Mouse (Mus musculus): ENCODE results near the gene Slc35g1.

The Slc35g1 gene

DNA sequence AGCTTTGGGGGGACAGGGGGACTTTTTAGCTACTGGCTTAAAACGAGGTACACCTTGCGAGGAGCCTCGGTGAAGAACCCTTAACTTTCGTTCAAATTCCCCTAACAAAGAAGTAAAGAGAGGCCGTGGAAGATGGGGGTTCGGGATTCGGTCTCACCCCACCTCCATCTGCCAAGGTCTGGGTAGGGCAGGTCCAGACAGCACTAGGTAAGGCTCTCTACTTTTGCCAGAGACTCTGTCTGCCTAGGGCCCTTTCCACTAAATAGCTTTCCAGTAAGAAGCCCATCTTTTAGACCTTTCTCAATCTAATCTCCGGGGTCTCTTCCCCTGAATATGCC, 822 bp downstream of the Slc35g1 start:
- no peak for DNase-seq

DNA sequence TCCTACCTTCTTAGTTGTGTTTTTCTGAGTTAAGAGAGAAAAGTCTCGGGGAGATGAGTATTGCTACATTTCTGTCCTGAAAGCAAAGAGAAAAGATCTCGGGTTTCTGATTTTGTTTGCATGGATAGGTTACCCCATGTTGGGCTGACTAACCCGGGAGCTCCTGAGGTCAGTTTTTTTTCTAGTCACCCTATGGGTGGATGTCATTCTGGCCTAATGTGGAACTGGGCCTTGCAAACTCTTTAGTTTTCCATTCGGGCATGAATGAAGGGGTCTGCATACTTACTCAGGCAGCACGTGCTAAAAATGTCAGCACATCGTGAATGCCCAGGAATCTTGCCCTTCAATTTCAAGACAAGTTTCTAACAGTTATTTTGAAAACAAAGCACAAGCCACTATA, 1.2 kb downstream of the Slc35g1 start:
- no peak for DNase-seq

DNA sequence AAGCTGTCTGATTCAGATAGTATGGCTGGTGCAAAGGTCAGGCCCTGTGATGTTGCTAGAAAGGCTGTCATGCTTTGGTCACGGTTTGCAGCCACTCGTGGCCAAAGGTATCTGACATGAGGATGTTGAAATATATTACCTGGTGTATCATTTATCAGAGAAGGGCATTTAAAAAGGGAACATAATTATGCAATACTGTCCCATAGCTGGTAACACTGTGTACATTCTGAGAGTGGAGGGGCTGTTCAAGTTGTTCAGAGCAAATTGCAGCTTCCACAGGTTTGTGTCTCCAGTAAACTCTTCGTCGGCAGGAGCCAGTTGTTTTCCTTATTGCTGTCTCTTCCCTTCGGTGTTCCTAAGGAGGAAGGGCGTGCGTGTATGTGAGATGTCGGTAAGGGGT, 3.2 kb downstream of the Slc35g1 start:
- no peak for DNase-seq

DNA sequence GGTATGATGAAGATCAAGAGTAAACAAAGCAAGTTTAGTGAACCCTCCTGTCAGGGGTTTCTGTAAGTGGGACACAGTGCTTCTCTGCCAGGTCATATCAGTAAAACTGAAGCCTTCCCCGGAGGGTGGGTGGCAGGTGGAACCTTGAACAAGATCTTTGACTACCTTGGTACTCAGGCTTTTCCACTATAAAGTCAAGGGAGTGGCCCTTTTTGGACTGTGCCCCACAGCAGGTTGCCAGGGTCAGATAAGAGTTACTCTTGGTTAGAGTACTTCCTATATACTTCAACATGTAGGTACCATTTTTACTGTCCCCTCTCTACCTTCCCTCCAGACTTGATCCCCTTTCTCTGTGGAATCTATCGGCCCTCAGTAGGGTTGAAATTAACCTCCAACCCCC, 5.1 kb downstream of the Slc35g1 start:
- no peak for DNase-seq

DNA sequence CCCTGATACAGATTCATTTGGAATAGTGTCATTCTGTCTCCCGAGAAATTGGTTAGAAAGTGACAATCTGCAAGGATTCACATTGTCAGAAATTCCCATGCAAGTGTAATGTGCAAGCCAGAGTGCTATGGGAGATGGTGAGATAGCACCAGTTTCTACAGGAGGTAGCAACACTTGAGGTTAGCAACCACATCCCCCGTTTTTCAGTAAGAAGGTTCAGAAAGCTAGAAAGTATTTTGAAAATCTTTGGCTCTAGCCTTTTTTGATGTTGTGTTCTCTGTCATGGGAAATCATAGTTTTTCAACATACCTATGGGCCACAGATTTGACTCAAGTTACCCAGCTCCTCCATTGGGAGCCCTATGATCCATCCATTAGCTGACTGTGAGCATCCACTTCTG, 5.6 kb downstream of the Slc35g1 start:
- no peak for DNase-seq

DNA sequence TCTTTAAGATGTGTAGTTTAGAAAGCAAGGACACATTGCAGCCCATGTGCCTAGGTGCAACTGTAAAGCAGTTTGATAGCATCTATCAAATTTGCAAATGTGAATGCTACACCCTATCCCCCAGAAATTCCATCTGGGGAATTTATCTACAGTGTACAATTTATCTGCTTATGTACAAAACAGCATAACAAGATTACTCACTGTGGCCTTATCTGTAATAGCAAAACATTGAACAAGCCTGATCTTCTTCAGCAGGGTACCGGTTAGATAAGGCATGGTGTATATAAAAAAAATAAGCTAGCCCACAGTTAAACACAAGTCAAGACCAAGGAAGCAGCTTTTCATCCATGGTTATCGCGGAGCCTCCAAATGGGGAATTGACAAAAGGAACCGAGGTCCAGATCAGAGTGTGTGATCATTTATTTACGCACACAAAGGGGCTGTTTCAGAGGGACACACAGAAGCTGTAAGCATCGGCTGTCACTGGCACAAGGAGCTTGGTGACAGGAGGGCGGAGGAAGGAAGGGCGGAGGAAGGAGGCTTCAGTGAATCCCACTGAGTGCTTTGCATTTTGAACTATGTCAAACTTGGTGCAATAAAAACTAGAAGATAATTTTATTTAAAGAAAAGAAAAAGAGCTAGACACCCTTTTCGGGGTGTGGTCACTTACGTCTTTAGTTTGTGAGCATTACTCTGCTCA, 14.7 kb downstream of the Slc35g1 start:
- no peak for DNase-seq

DNA sequence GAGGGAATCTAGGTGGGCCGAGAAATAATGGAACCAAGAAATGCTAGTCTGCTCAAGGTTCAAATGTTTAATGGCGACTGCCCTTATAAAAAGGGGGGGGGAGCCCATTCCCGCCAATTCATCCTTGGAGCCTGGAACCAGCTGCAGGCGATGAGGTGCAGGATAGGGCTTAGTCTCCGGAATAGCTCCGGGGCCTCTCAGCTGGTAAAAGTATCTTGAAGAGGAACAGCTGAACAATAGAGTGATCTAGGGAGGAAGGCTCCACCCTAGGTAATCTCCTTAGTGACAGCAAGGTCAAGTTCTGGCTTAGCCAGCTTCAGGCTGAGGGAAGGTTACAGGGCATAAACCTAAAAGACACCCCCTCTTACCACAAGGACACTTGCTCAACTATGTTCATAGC, 18.1 kb downstream of the Slc35g1 start:
- DNase-seq = no peak

DNA sequence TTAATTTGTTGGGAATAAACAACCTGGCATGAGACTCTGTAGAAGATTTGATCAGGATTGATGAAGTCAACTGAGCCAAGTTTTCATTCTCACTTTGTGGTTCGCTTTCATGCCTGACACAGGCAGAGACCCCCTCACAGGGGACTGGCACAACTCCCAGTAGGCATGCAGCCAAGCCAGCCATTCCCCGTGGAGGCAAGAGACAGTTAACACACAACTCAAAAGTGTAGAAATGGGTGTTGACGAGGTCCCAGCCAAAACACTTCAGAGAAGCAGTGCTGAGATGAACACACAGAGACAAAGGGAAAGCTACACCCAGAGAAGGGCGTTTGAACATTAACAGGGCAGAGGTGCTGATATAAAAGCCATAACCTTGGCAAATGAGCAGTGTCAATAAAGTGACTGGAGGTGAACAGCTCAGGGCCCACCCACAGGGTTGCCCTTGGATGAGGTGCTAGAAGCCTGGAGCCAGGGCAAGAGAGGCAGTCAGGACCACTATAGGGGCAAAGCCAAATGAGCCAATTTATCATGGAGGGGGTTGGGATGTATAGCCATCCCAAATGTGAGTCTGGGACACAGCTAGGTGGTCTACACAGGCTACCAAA, 23.1 kb downstream of the Slc35g1 start:
- no peak for DNase-seq

DNA sequence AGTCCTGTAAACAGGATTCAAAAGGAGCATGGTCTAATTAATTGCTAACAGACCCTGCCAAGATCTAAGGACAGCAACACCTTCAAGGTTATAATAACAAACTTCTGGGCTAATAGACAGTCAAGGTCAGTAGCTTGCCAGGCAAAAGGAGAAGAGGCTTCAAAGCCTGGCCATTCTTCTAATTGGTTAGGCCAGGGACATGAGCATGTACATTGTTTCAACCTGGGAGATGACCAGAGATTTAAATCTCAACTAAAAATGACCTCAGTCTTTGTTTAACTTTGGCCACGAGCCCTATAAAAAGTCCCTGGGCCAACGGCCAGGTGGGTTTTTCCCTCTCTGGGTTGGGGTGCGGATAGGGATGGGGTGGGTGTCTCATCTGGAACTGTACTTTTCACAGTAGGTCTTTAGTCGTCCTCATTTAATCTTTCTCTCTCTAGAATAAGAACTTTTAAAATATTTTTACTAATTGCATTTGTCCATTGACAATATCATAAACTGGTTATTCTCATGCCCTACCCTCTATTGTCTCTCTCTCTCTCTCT, 25.0 kb downstream of the Slc35g1 start:
- no peak for DNase-seq

DNA sequence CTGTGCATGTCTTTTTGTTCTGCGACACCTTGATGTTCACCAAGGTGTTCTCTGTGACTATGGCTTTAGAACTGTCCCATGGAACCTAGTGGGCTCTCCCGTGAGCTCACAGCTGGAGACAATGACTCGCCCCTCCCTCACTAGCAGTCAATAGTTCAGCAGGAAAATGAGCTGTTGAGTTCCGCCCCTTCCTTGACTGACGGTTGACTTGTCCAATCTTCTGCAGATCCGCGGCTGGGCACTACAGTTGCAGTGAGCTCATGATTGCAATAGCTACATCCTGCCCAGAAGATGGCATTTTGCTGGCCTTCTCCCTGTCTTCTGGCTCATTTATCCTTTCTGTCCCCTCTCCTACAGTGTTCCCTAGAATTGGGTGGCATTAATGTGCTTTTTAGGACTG, 25.7 kb downstream of the Slc35g1 start:
- DNase-seq = peak; percentile 35 to 40

DNA sequence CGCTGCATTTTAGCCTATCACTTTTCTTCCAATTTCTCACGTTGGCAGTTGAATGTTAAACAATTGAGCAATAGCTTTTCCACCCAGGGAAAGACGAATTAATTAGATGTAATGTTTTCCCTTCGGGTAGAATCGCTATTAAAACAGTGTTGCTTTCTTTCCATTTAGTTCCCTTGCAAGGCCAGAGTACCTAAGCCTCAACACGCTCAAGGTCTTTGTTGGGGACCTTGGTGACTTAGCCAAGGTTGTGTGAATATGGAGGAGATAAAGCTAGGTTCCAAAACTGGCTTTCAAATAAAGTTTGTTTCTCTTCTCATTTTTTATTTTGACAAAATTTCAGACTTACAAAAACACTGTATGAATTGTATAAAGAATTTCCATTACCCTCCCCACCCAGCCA, 27.1 kb downstream of the Slc35g1 start:
- no peak for DNase-seq

DNA sequence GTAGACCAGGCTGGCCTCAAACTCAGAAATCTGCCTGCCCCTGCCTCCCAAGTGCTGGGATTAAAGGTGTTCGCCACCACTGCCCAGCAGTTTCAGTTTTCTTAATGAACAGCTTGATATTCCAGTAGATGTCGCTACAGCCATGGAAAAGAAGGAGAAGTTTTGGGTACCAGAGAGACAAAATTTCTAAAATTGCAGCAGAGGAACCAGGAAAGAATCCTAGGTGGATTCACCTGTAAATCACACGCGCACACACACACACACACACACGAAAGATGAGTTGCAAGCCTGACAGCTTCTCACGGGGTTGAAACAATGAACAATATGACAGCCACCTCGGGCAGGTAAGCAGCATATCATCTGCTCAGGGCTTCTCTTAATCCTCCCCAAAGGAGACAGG, 28.1 kb downstream of the Slc35g1 start:
- peak in 1 of 2 experiments; percentile 10 for DNase-seq

DNA sequence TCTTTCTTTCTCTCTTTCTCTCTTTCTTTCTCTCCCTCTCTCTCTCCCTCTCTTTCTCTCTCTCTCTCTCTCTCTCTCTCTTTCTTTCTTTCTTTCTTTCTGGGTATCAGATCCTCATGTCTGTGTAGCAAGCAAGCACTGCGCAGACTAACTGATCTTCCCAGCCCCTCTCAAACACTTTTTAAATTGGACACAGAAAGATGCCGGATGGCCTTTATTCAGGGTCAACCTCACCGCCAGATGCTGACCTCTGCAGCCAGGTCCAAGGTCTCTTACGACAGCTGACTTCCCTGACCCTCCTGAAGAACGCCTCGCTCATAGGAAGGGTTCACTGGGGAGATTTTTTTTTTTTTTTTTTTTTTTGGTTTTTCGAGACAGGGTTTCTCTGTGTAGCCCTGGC, 28.8 kb downstream of the Slc35g1 start:
- no peak for DNase-seq

DNA sequence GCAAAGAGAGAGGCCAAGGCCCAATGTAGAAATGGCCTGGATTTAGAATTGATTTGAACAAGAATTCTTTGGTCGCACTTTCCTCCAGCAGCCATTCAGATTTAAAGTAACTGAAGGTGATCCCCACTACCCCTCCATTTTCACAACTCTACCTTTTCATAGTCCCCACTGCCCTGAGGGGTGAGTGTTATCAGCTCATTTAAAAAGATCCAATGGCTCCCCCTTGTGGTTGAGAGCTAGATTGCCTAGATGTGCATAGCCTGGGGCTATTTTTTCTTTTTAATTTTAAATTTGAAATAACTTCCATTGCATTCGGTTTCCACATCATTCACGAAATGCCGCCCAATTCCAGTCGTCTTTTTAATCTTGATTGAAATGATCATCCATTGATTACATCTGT, 33.5 kb downstream of the Slc35g1 start:
- DNase-seq = peak; percentile 15 to 23

DNA sequence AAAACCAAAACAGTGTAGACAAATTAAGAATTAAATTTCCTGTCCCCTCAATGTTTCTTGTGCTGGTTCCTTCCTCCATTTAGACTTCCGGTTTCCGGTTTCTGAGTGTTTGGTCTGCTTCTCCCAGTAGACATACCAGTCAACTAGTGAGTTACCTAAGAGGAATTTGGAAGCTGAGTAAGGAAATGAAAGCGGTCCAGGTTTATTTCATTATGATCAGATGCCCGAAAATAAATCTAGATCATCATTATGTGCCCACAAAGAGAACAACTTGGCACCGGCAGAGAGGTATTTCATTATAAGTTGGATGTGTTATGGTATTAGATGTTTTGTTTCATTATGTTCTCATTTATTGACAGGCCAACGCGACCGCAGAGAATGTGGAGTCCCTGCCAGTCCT, 34.7 kb downstream of the Slc35g1 start:
- DNase-seq = no peak

DNA sequence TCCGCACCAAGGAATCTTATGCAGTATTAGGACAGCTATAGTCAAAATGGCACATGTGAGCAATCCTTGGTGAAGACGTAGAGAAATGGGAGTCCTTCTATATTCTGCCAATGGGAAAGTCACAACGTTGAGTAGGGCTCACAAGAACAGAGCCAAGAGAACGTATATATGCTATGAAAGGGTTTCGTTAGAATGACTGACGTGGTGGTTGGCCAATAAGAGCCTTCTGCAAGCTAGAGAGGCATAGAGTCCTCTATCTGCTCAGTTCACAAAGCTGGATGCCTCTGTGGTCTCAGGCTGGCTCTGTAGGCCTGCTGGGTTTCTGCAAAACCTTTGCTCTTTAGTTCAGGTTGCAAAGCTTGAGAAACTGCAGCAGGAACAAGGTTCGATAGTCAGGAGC, 35.5 kb downstream of the Slc35g1 start:
- no peak for DNase-seq

DNA sequence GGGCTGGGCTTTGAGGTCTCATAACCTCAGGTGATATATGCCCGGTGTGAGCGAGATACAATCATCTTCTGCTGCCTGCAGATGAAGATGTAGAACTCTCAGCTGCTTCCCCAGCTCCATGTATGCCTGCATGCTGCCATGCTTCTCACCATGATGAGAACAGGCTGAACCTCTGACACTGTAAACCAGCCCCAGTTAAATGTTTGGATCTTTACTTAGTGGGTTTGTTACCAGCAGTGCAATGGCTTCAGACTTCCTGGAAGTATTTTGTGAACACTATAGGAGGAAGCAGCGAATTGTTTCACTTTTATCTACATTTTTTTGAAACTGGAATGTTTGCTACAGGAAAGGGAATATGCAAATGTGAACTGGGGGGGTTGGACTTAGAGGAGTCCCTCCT, 36.2 kb downstream of the Slc35g1 start:
- DNase-seq = no peak

DNA sequence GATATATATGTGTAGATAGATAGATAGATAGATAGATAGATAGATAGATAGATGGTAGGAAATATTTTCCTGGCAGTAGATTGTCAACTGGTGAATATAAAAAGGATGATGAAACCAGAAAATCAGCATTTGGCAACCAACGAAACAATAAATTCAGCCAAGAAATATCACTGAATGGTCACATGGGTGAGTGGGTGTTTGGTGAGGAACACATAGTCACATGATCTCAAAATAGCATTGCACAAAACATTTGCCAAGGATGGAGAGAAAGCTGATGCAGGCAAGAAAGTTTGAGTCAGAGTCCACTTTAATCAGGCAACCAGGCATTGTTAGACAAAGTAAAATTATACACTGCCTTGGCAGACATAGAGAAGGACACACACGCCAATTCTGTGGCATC, 37.6 kb downstream of the Slc35g1 start:
- no peak for DNase-seq

DNA sequence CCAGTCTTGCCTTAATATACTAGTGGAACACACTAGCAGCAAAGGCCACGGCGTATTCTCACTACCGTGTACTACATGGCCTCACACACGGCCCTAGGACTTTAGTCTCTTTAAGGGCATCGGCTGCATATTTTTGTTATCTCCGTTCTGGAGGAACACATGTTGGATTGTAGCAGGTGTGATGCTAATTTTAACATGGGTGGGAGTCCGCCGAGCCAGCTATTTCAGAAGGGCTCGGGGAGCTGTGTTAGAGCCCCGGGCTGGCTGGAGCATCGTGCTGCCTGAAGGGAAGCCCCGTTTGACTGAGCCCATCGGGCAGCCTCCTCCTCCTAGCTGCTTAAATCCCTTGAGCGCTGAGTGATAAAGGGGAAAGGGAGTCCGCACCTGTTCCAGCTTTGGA, 39.4 kb downstream of the Slc35g1 start:
- DNase-seq = no peak

DNA sequence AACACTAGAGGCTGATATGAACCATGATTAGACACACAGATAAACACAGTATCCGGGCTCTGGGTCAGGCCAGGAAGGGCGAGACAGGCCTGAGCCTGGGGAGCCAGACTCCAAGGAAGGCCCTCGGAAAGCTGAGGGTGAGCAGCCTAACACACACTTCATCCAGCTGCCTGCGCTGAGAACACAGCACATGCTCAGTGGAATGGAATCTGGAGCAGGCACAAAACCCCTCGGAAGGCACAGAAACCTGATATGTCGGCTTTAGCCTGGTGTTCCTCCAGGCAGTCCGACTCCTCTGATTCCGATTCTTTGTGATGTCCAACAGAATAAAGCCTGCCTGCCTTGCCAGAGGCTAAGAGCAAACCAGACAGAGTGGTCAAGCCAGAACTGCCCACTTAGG, 46.1 kb downstream of the Slc35g1 start:
- DNase-seq = no peak

DNA sequence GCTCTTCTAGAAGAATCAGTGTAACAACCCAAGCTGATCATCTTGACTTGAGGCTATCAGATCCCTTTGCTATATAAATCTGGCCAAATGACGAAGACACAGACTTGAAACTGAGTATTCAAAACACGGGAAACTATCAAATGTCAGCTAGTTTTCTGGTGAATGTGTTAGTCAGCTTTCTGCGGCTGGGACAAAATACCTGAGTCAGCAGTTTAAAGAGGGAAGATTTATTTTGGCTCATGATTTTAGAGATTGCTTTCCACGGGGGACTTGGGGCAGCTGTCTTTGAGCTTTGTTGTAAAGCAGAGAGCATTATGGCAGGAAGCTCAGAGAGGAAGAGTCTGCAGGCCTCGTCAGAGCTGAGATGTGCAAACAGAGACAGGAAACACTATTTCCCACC, 50.0 kb downstream of the Slc35g1 start:
- no peak for DNase-seq

Data from kidney, postnatal 4 days (tissue).